Mouse (Mus musculus): ENCODE data around the gene Racgap1. TPM values are rescaled to one million over a fixed set of nuclear protein-coding genes. Genes with fewer than 3 reads are reported as not detected.

Gene Racgap1
- polyA plus RNA-seq, 1 experiment from 2014 or later, result 53.5 TPM

DNA sequence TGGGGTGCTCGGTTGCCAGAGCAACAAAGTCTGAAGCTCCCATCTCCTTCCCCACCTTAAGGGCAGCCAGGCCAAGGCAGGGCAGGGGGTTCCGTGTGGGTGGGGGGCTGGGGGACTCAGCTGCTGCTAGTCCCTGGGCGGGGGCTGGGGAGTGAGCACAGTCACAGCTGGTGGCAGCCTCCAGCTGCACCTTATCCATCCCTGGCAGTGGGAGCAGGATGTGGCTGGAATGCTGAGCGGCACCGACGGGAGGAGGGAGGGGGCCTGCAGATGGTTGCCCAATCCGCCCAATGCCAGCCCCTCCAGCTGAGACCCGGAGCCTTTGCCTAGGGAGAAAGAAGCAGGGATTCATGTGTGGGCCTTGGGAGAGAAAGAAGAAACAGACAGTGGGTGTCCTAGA, 25.6 kb upstream of the Racgap1 start:
- no peak overlapping the region for H3K4me2 ChIP-seq (ENCODE audit: low read length)
- ATAC-seq (replicated peaks; ENCODE audit: low FRiP score, low read depth), result 0 out of 2 replicates have a peak, but pooled peaks have one; percentile 41
- TF ChIP-seq CTCF (IDR thresholded peaks at IDR 0.05; ENCODE audit: low read depth), result no peak
- no peaks in the 10 kb centered on the region for H3K36me3 ChIP-seq (ENCODE audit: insufficient read depth, low read length)
- H3K4me3 ChIP-seq (replicated peaks; ENCODE audit: low read depth, low read length), result no peak overlapping the region
- H3K9ac ChIP-seq (ENCODE audit: low read depth, low read length), result no peak overlapping the region
- H3K27me3 ChIP-seq (ENCODE audit: insufficient read depth, low read length), result 0 out of 2 replicates have a peak, but pooled peaks cover 8% of the 10 kb centered on the region
- no peak overlapping the region for H3K27ac ChIP-seq
- WGBS, result 33% methylated on average over 8 of the region's 8 CpGs
- H3K4me1 ChIP-seq (replicated peaks; ENCODE audit: insufficient read depth, low read length), result no peaks in the 10 kb centered on the region
- no peaks in the 10 kb centered on the region for H3K9me3 ChIP-seq (replicated peaks; ENCODE audit: low read length)
- no peak for DNase-seq (ENCODE audit: low spot score)

DNA sequence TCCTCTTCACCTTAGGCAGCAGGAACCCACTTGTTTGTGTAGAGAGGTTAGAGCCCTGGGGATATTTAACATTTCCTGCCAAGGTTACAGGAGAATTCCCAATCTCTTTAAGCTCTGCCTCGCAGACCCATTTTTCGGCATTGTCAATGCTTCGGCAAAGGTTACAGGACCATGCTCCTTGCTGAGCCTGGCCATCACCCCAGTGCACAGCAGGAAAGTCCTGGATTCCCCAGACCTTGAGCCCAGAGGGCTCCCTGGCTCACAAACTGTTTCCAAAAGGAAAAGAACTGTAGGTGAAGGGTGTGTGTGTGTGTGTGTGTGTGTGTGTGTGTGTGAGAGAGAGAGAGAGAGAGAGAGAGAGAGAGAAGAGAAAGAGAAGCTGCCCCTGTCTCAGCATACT, 23.4 kb upstream of the Racgap1 start:
- Histone ChIP-seq H3K4me2 (ENCODE audit: low read length) (no peak overlapping the region), H3K9ac (ENCODE audit: low read depth, low read length) (no peak overlapping the region), H3K4me1 (replicated peaks; ENCODE audit: insufficient read depth, low read length) (0 out of 2 replicates have a peak, but pooled peaks cover 3% of the 10 kb centered on the region), H3K27me3 (ENCODE audit: insufficient read depth, low read length) (peaks cover 28% of the 10 kb centered on the region; the same call in 1 of the 2 replicates), H3K36me3 (ENCODE audit: insufficient read depth, low read length) (no peaks in the 10 kb centered on the region), H3K27ac (no peak overlapping the region), H3K9me3 (replicated peaks; ENCODE audit: low read length) (no peaks in the 10 kb centered on the region), H3K4me3 (replicated peaks; ENCODE audit: low read depth, low read length) (no peak overlapping the region)
- WGBS, result 82% methylated on average over 3 of the region's 3 CpGs
- no peak for TF ChIP-seq CTCF (IDR thresholded peaks at IDR 0.05; ENCODE audit: low read depth)
- ATAC-seq (replicated peaks; ENCODE audit: low FRiP score, low read depth) (no peak), DNase-seq (ENCODE audit: low spot score) (no peak)

- no peak overlapping the region for H3K9ac ChIP-seq (ENCODE audit: low read depth, low read length)
- H3K36me3 ChIP-seq (ENCODE audit: insufficient read depth, low read length), result no peaks in the 10 kb centered on the region
- 0 out of 2 replicates have a peak, but pooled peaks cover 3% of the 10 kb centered on the region for H3K4me1 ChIP-seq (replicated peaks; ENCODE audit: insufficient read depth, low read length)
- H3K27ac ChIP-seq, result no peak overlapping the region
- DNase-seq (ENCODE audit: low spot score), result no peak
- H3K9me3 ChIP-seq (replicated peaks; ENCODE audit: low read length), result no peaks in the 10 kb centered on the region
- TF ChIP-seq CTCF (IDR thresholded peaks at IDR 0.05; ENCODE audit: low read depth), result no peak
- ATAC-seq (replicated peaks; ENCODE audit: low FRiP score, low read depth), result no peak
- H3K4me2 ChIP-seq (ENCODE audit: low read length), result no peak overlapping the region
- H3K4me3 ChIP-seq (replicated peaks; ENCODE audit: low read depth, low read length), result no peak overlapping the region
- H3K27me3 ChIP-seq (ENCODE audit: insufficient read depth, low read length), result peaks cover 29% of the 10 kb centered on the region; the same call in 1 of the 2 replicates
- WGBS, result 63% methylated on average over 14 of the region's 14 CpGs
Measured at GRCm38 (mm10) chr15:99671783-99672182, 20.3 kb upstream of the Racgap1 start.

GRCm38 (mm10) chr15:99670964-99671670, 19.7 kb upstream of the Racgap1 start:
- H3K9ac ChIP-seq (ENCODE audit: low read depth, low read length), result peak overlapping the region; percentile 51
- ATAC-seq (replicated peaks; ENCODE audit: low FRiP score, low read depth) (peak; percentile 15; the same call in 1 of the 2 replicates), DNase-seq (ENCODE audit: low spot score) (no peak)
- H3K27me3 ChIP-seq (ENCODE audit: insufficient read depth, low read length), result peaks cover 34% of the 10 kb centered on the region; the same call in 1 of the 2 replicates
- H3K4me2 ChIP-seq (ENCODE audit: low read length), result peak overlapping the region; percentile 98
- H3K36me3 ChIP-seq (ENCODE audit: insufficient read depth, low read length), result no peaks in the 10 kb centered on the region
- no peak overlapping the region for H3K27ac ChIP-seq
- 0 out of 2 replicates have a peak, but pooled peaks cover 3% of the 10 kb centered on the region for H3K4me1 ChIP-seq (replicated peaks; ENCODE audit: insufficient read depth, low read length)
- no peak for TF ChIP-seq CTCF (IDR thresholded peaks at IDR 0.05; ENCODE audit: low read depth)
- 7% methylated on average over 16 of the region's 17 CpGs for WGBS
- H3K4me3 ChIP-seq (replicated peaks; ENCODE audit: low read depth, low read length), result peak overlapping the region; percentile 50
- H3K9me3 ChIP-seq (replicated peaks; ENCODE audit: low read length), result no peaks in the 10 kb centered on the region

DNA sequence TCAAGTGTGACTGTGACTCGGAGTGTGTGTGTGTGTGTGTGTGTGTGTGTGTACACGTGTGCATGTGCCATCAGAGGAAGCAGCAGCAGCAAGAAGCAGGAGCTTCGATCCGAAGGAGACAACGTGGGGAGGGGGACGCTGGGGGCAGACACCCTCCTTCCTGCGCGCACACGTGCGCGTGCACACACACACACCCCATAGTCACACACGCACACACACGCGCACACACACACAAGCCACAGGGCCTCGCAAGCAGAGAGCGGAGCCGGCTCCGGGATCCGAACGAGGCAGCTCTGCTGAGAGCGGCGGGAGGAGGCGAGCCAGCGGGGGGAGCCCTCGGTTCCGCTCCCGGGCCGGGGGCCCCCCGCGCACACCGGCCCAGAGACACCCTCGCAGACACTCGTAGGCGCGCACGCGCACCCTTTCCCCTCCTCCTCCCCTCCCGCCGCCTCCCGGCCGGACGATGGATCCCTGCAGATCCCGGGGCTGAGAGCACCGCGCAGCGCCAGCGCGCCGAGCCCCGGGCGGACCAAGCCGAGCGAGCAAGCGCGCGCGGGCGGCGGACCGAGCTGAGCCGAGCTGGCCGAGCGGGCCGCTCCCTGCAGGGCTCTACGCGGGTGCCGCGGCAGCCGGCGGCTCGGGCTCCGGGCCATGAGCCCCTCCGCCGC, 18.8 kb upstream of the Racgap1 start, which contains the start of gene Asic1:
Gene Asic1, plus strand, starts transcription at position 215 of the 668 bp plus-strand sequence.
- H3K4me3 ChIP-seq (replicated peaks; ENCODE audit: low read depth, low read length), result peak within 1 kb of the TSS; percentile 50
- H3K27me3 ChIP-seq (ENCODE audit: insufficient read depth, low read length), result peaks cover 37% of the 10 kb centered on the region; the same call in 1 of the 2 replicates
- no peaks in the 10 kb centered on the region for H3K9me3 ChIP-seq (replicated peaks; ENCODE audit: low read length)
- H3K27ac ChIP-seq, result no peak within 1 kb of the TSS
- H3K36me3 ChIP-seq (ENCODE audit: insufficient read depth, low read length), result no peaks in the 10 kb centered on the region
- 0 out of 2 replicates have a peak, but pooled peaks cover 3% of the 10 kb centered on the region for H3K4me1 ChIP-seq (replicated peaks; ENCODE audit: insufficient read depth, low read length)
- DNase-seq (ENCODE audit: low spot score) (peak; percentile 67), ATAC-seq (replicated peaks; ENCODE audit: low FRiP score, low read depth) (peak; percentile 61)
- 0 out of 2 replicates have a peak, but pooled peaks have one; percentile 7 for TF ChIP-seq CTCF (IDR thresholded peaks at IDR 0.05; ENCODE audit: low read depth)
- H3K4me2 ChIP-seq (ENCODE audit: low read length), result peak within 1 kb of the TSS; percentile 98
- WGBS, result under 1% methylated on average over 73 of the region's 74 CpGs
- H3K9ac ChIP-seq (ENCODE audit: low read depth, low read length), result peak within 1 kb of the TSS; percentile 51

DNA sequence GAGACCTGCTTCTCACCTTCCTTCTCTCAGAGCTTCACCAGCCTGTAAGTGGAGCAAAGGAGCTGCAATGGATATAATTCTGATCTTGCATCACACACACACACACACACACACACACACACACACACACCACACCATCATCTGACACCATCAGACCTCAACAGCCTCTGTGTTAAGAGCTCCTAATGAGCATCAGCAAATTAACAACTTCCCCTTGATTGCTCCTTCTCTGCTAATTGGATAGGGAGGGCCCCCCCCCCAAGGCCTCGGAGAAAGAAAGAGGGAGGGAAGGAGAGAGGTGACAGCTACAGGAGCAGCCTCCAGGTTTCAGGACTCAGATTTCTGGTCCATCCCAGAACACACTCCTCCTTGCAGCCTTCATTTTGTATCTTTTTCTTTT, 17.9 kb upstream of the Racgap1 start:
- DNase-seq (ENCODE audit: low spot score) (no peak), ATAC-seq (replicated peaks; ENCODE audit: low FRiP score, low read depth) (no peak)
- Histone ChIP-seq H3K4me3 (replicated peaks; ENCODE audit: low read depth, low read length) (no peak overlapping the region), H3K4me2 (ENCODE audit: low read length) (no peak overlapping the region), H3K9me3 (replicated peaks; ENCODE audit: low read length) (no peaks in the 10 kb centered on the region), H3K9ac (ENCODE audit: low read depth, low read length) (no peak overlapping the region), H3K36me3 (ENCODE audit: insufficient read depth, low read length) (no peaks in the 10 kb centered on the region), H3K27ac (no peak overlapping the region), H3K4me1 (replicated peaks; ENCODE audit: insufficient read depth, low read length) (peaks cover 10% of the 10 kb centered on the region; the same call in 1 of the 2 replicates), H3K27me3 (ENCODE audit: insufficient read depth, low read length) (peaks cover 39% of the 10 kb centered on the region; the same call in 1 of the 2 replicates)
- WGBS, result 0% methylated on average over 1 of the region's 1 CpGs
- no peak for TF ChIP-seq CTCF (IDR thresholded peaks at IDR 0.05; ENCODE audit: low read depth)
